Mouse (Mus musculus) C2C12 (cell line): ENCODE data around the gene Hspb9.

Experiments
- CEBPB ChIP-seq: IDR thresholded peaks from one replicate; pipeline ENCODE4 v1.6.1; 2011; ENCODE audit warnings: low read depth, mild to moderate bottlenecking, control low read depth, moderate library complexity
- CTCF ChIP-seq: IDR thresholded peaks from one replicate; pipeline ENCODE4 v1.5.1; 2011; ENCODE audit not compliant: control insufficient read depth, insufficient read depth, insufficient read length
- MAX ChIP-seq: IDR thresholded peaks from one replicate; pipeline ENCODE4 v1.6.1; 2011; ENCODE audit warnings: mild to moderate bottlenecking, control low read depth
- MYOD1 ChIP-seq: IDR thresholded peaks from one replicate; pipeline ENCODE4 v1.6.1; 2011; ENCODE audit warnings: low read depth; ENCODE audit not compliant: control insufficient read depth, insufficient read length
- MYOG ChIP-seq: IDR thresholded peaks from one replicate; pipeline ENCODE4 v1.6.1; 2011; ENCODE audit not compliant: control insufficient read depth, insufficient read length; ENCODE audit errors: extremely low read depth
- USF1 ChIP-seq: IDR thresholded peaks from one replicate; pipeline ENCODE4 v1.6.1; 2011; ENCODE audit warnings: low read depth, mild to moderate bottlenecking, control low read depth, moderate library complexity

DNA sequence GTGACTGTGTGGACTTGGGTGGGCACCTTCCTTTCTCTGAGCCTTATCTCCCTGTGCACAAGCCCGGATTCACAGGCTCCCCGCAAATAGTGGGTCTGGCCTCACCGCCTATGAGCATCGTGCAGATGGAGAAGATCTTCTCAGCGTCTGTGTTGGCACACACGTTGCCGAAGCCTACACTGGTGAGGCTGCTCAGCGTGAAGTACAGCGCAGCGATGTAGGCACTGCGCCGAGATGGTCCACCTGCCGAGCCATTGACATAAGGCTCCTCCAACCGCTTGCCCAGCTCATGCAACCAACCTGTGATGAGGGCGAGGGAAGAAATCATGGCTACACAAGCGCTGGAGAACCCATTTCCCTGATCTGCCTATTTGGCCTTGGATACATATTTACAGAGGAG, 36.5 kb downstream of the Hspb9 start:
- no peak for TF ChIP-seq CTCF
- no peak for TF ChIP-seq USF1
- TF ChIP-seq CEBPB, result no peak
- no peak for TF ChIP-seq MAX
- no peak for TF ChIP-seq MYOD1
- TF ChIP-seq MYOG, result no peak
